Mouse (Mus musculus): Measurements from ENCODE around the gene Il22ra1. TPM values are rescaled to one million over a fixed set of nuclear protein-coding genes. Genes with fewer than 3 reads are reported as not detected.

The Il22ra1 gene
- polyA plus RNA-seq, 1 experiment from 2014 or later: 0.04 TPM

DNA sequence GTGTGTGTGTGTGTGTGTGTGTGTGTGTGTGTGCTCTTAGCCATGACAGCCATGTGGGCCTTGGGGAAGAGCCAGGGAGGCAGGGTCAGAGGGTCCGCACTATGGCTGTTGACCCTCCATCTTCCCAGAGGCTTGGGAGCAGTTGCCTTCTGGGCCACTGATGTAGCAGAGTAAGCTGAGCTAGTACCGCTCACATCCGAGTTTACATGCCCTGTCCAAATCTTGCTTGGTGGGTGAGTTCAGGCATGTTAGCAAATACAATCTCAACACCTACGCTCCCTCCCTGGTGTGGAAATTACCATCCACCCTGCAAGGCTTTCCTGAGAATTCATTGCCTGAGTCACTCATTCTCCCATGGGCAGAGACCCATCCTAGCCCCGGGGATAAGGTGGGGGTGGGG, 53.3 kb downstream of the Il22ra1 start:
- DNase-seq (ENCODE audit: low spot score) (no peak), ATAC-seq (replicated peaks; ENCODE audit: low FRiP score, low read depth) (no peak)
- TF ChIP-seq CTCF (IDR thresholded peaks at IDR 0.05; ENCODE audit: low read depth): no peak
- H3K4me3 ChIP-seq (replicated peaks; ENCODE audit: low read depth, low read length): no peak overlapping the region
- 0 out of 2 replicates have a peak, but pooled peaks cover 3% of the 10 kb centered on the region for H3K4me1 ChIP-seq (replicated peaks; ENCODE audit: insufficient read depth, low read length)
- no peaks in the 10 kb centered on the region for H3K9me3 ChIP-seq (replicated peaks; ENCODE audit: low read length)
- no peaks in the 10 kb centered on the region for H3K27me3 ChIP-seq (ENCODE audit: insufficient read depth, low read length)
- H3K36me3 ChIP-seq (ENCODE audit: insufficient read depth, low read length): no peaks in the 10 kb centered on the region
- H3K9ac ChIP-seq (ENCODE audit: low read depth, low read length): no peak overlapping the region
- H3K27ac ChIP-seq: no peak overlapping the region
- H3K4me2 ChIP-seq (ENCODE audit: low read length): no peak overlapping the region
- WGBS: 73% methylated on average over 5 of the region's 5 CpGs

DNA sequence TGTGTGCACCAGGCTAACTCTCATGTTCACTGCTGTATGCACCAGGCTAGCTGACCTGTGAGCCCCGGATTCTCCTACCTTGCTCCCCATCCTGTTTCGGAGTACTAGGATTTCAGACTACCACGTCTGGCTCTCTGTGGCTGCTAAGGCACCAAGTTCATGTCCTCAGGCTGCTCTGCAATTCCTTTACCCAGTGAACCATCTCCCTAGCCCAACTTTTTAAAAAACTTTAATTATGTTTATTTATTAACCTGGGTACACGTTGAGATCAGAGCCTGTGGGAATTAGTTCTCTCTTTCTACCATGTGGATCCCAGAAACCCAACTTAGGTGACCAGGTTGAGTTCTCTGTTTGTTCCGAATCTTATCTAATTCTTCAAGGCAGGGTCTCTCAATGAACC, 58.6 kb downstream of the Il22ra1 start:
- no peak for TF ChIP-seq CTCF (IDR thresholded peaks at IDR 0.05; ENCODE audit: low read depth)
- H3K4me2 ChIP-seq (ENCODE audit: low read length): no peak overlapping the region
- DNase-seq (ENCODE audit: low spot score) (no peak), ATAC-seq (replicated peaks; ENCODE audit: low FRiP score, low read depth) (no peak)
- H3K27me3 ChIP-seq (ENCODE audit: insufficient read depth, low read length): no peaks in the 10 kb centered on the region
- H3K4me1 ChIP-seq (replicated peaks; ENCODE audit: insufficient read depth, low read length): peaks cover 3% of the 10 kb centered on the region; the same call in 1 of the 2 replicates
- WGBS: 59% methylated on average over 5 of the region's 5 CpGs
- no peak overlapping the region for H3K9ac ChIP-seq (ENCODE audit: low read depth, low read length)
- H3K9me3 ChIP-seq (replicated peaks; ENCODE audit: low read length): no peaks in the 10 kb centered on the region
- peak overlapping the region; percentile 54 for H3K27ac ChIP-seq
- no peaks in the 10 kb centered on the region for H3K36me3 ChIP-seq (ENCODE audit: insufficient read depth, low read length)
- no peak overlapping the region for H3K4me3 ChIP-seq (replicated peaks; ENCODE audit: low read depth, low read length)

DNA sequence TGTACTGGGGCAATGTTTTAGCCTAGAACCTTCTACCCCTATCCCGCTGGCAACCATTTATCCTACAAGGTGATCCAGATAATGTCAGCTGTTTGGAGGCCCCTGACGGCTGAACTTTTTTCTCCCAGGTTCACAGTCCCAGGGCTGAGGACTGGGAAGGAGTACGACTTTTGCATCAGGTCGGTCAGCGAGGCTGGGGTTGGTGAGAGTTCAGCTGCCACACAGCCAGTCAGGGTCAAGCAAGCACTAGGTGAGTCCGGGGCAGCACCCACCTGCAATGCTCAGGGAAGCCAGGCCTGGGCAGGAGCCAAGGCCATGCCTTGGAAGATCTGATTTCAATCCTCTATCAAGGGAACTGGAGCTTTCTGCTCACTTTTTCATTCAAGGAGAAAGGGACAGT, 59.3 kb downstream of the Il22ra1 start:
- 67% methylated on average over 6 of the region's 6 CpGs for WGBS
- ATAC-seq (replicated peaks; ENCODE audit: low FRiP score, low read depth) (0 out of 2 replicates have a peak, but pooled peaks have one; percentile 42), DNase-seq (ENCODE audit: low spot score) (no peak)
- H3K36me3 ChIP-seq (ENCODE audit: insufficient read depth, low read length): no peaks in the 10 kb centered on the region
- no peaks in the 10 kb centered on the region for H3K9me3 ChIP-seq (replicated peaks; ENCODE audit: low read length)
- 0 out of 2 replicates have a peak overlapping the region, but pooled peaks have one; percentile 25 for H3K27ac ChIP-seq
- H3K27me3 ChIP-seq (ENCODE audit: insufficient read depth, low read length): no peaks in the 10 kb centered on the region
- H3K9ac ChIP-seq (ENCODE audit: low read depth, low read length): no peak overlapping the region
- no peak overlapping the region for H3K4me2 ChIP-seq (ENCODE audit: low read length)
- H3K4me1 ChIP-seq (replicated peaks; ENCODE audit: insufficient read depth, low read length): peaks cover 3% of the 10 kb centered on the region; the same call in 1 of the 2 replicates
- no peak overlapping the region for H3K4me3 ChIP-seq (replicated peaks; ENCODE audit: low read depth, low read length)
- no peak for TF ChIP-seq CTCF (IDR thresholded peaks at IDR 0.05; ENCODE audit: low read depth)

GRCm38 (mm10) chr4:135789135-135789534, 61.2 kb downstream of the Il22ra1 start:
- Histone ChIP-seq H3K9me3 (replicated peaks; ENCODE audit: low read length) (no peaks in the 10 kb centered on the region), H3K4me1 (replicated peaks; ENCODE audit: insufficient read depth, low read length) (peaks cover 3% of the 10 kb centered on the region; the same call in 1 of the 2 replicates), H3K27me3 (ENCODE audit: insufficient read depth, low read length) (no peaks in the 10 kb centered on the region), H3K9ac (ENCODE audit: low read depth, low read length) (no peak overlapping the region), H3K27ac (no peak overlapping the region), H3K36me3 (ENCODE audit: insufficient read depth, low read length) (no peaks in the 10 kb centered on the region), H3K4me2 (ENCODE audit: low read length) (no peak overlapping the region), H3K4me3 (replicated peaks; ENCODE audit: low read depth, low read length) (no peak overlapping the region)
- no peak for ATAC-seq (replicated peaks; ENCODE audit: low FRiP score, low read depth)
- TF ChIP-seq CTCF (IDR thresholded peaks at IDR 0.05; ENCODE audit: low read depth): no peak
- DNase-seq (ENCODE audit: low spot score): no peak
- 58% methylated on average over 2 of the region's 2 CpGs for WGBS

GRCm38 (mm10) chr4:135792821-135793220, 64.8 kb downstream of the Il22ra1 start:
- H3K4me2 ChIP-seq (ENCODE audit: low read length): no peak overlapping the region
- no peak overlapping the region for H3K4me3 ChIP-seq (replicated peaks; ENCODE audit: low read depth, low read length)
- no peaks in the 10 kb centered on the region; the same call in 1 of the 2 replicates for H3K4me1 ChIP-seq (replicated peaks; ENCODE audit: insufficient read depth, low read length)
- TF ChIP-seq CTCF (IDR thresholded peaks at IDR 0.05; ENCODE audit: low read depth): no peak
- no peaks in the 10 kb centered on the region for H3K27me3 ChIP-seq (ENCODE audit: insufficient read depth, low read length)
- H3K27ac ChIP-seq: no peak overlapping the region
- no peak overlapping the region for H3K9ac ChIP-seq (ENCODE audit: low read depth, low read length)
- no peaks in the 10 kb centered on the region for H3K36me3 ChIP-seq (ENCODE audit: insufficient read depth, low read length)
- WGBS: 94% methylated on average over 5 of the region's 5 CpGs
- ATAC-seq (replicated peaks; ENCODE audit: low FRiP score, low read depth) (no peak), DNase-seq (ENCODE audit: low spot score) (no peak)
- no peaks in the 10 kb centered on the region for H3K9me3 ChIP-seq (replicated peaks; ENCODE audit: low read length)

DNA sequence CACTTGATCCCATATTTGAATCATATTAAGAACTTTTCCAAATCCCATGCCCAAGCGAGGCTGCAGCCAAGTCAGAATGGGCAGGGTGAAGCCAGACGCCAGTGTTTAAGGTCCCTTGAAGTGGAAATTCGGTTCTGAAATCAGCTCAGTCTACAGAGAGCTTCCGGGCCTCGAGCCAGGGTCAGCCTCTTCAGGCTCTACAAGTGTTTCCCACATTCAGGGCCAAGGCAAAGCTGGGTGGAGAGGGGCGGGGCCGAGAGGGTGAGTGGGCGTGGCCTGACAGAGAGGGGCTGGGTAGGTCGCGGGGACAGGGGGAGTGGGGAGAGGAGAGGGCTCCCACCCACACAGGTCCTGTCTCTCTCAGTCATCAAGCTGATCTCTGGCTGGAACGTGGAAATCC, 70.0 kb downstream of the Il22ra1 start:
- H3K9me3 ChIP-seq (replicated peaks; ENCODE audit: low read length): no peaks in the 10 kb centered on the region
- H3K4me2 ChIP-seq (ENCODE audit: low read length): no peak overlapping the region
- H3K27me3 ChIP-seq (ENCODE audit: insufficient read depth, low read length): no peaks in the 10 kb centered on the region
- no peak for DNase-seq (ENCODE audit: low spot score)
- H3K36me3 ChIP-seq (ENCODE audit: insufficient read depth, low read length): no peaks in the 10 kb centered on the region
- TF ChIP-seq CTCF (IDR thresholded peaks at IDR 0.05; ENCODE audit: low read depth): no peak
- WGBS: 29% methylated on average over 11 of the region's 11 CpGs
- H3K9ac ChIP-seq (ENCODE audit: low read depth, low read length): no peak overlapping the region
- no peak for ATAC-seq (replicated peaks; ENCODE audit: low FRiP score, low read depth)
- H3K4me1 ChIP-seq (replicated peaks; ENCODE audit: insufficient read depth, low read length): no peaks in the 10 kb centered on the region
- H3K4me3 ChIP-seq (replicated peaks; ENCODE audit: low read depth, low read length): no peak overlapping the region
- no peak overlapping the region for H3K27ac ChIP-seq

DNA sequence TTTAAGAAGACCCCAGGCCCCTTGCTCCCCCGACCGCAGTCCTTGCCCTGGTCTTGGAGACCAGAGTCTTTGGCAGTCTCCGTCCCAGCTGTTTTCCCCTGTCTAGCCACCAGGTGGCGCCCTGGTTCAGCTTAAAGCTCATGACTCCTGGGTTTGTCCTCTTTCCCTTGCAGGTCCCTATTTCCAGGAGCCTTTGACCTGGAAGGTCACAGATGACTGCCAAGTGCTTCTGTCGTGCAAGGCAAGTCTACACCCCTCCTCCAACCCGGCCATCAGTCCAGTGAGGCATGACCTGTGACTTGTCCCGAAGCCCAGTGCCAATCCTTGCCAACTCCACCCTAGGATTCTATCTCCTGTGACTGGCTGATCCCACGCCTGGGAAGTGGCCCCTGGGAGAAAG, 73.6 kb downstream of the Il22ra1 start:
- Histone ChIP-seq H3K4me2 (ENCODE audit: low read length) (no peak overlapping the region), H3K4me3 (replicated peaks; ENCODE audit: low read depth, low read length) (no peak overlapping the region), H3K27me3 (ENCODE audit: insufficient read depth, low read length) (no peaks in the 10 kb centered on the region), H3K4me1 (replicated peaks; ENCODE audit: insufficient read depth, low read length) (no peaks in the 10 kb centered on the region), H3K36me3 (ENCODE audit: insufficient read depth, low read length) (no peaks in the 10 kb centered on the region), H3K27ac (no peak overlapping the region), H3K9ac (ENCODE audit: low read depth, low read length) (no peak overlapping the region), H3K9me3 (replicated peaks; ENCODE audit: low read length) (no peaks in the 10 kb centered on the region)
- ATAC-seq (replicated peaks; ENCODE audit: low FRiP score, low read depth): peak; percentile 62
- WGBS: 11% methylated on average over 8 of the region's 8 CpGs
- peak; percentile 94 for DNase-seq (ENCODE audit: low spot score)
- peak; percentile 98 for TF ChIP-seq CTCF (IDR thresholded peaks at IDR 0.05; ENCODE audit: low read depth)

Other genes starting within 250 kb of the Il22ra1 start
- gene Stpg1, start 233.4 kb upstream of the Il22ra1 start, polyA plus RNA-seq (2015; fragmentation: Nextera tagmentation; extraction: Ambion mirVana): 0.42 and 0.52 TPM in 2 replicates
- gene Nipal3, start 233.1 kb upstream of the Il22ra1 start, polyA plus RNA-seq (2015; fragmentation: Nextera tagmentation; extraction: Ambion mirVana): 6.3 and 6.8 TPM in 2 replicates
- 3.6 and 4.6 TPM in 2 replicates for gene Grhl3, start 154.5 kb upstream of the Il22ra1 start, polyA plus RNA-seq (2015; fragmentation: Nextera tagmentation; extraction: Ambion mirVana)
- gene Ifnlr1, start 41.9 kb upstream of the Il22ra1 start, polyA plus RNA-seq (2015; fragmentation: Nextera tagmentation; extraction: Ambion mirVana): 0.83 and 1.3 TPM in 2 replicates
- gene Myom3, start 31.5 kb downstream of the Il22ra1 start, polyA plus RNA-seq (2015; fragmentation: Nextera tagmentation; extraction: Ambion mirVana): 0.39 and 0.54 TPM in 2 replicates
- gene Srsf10, start 127.6 kb downstream of the Il22ra1 start, polyA plus RNA-seq (2015; fragmentation: Nextera tagmentation; extraction: Ambion mirVana): 192 and 194 TPM in 2 replicates
- gene Pnrc2, start 145.7 kb downstream of the Il22ra1 start, polyA plus RNA-seq (2015; fragmentation: Nextera tagmentation; extraction: Ambion mirVana): 190 and 194 TPM in 2 replicates
- gene Cnr2, start 167.2 kb downstream of the Il22ra1 start, polyA plus RNA-seq (2015; fragmentation: Nextera tagmentation; extraction: Ambion mirVana): 0.68 and 0.70 TPM in 2 replicates
- gene Fuca1, start 192.6 kb downstream of the Il22ra1 start, polyA plus RNA-seq (2015; fragmentation: Nextera tagmentation; extraction: Ambion mirVana): 98.7 and 99.4 TPM in 2 replicates
- 107 and 110 TPM in 2 replicates for gene Hmgcl, start 218.3 kb downstream of the Il22ra1 start, polyA plus RNA-seq (2015; fragmentation: Nextera tagmentation; extraction: Ambion mirVana)
- 25.1 and 30.0 TPM in 2 replicates for gene Gale, start 235.6 kb downstream of the Il22ra1 start, polyA plus RNA-seq (2015; fragmentation: Nextera tagmentation; extraction: Ambion mirVana)
- gene Lypla2, start 244.5 kb downstream of the Il22ra1 start, polyA plus RNA-seq (2015; fragmentation: Nextera tagmentation; extraction: Ambion mirVana): 117 and 123 TPM in 2 replicates